Mouse (Mus musculus): Measurements from ENCODE around the gene Adamtsl1.

The Adamtsl1 gene

GRCm38 (mm10) chr4:85801805-85802204 is 287.8 kb downstream of the Adamtsl1 start:
- DNase-seq (ENCODE audit: low spot score in 2 of 2), result peak; percentile 32 to 66

GRCm38 (mm10) chr4:85814418-85814817 is 300.4 kb downstream of the Adamtsl1 start:
- DNase-seq (ENCODE audit: low spot score in 2 of 2), result no peak

DNA sequence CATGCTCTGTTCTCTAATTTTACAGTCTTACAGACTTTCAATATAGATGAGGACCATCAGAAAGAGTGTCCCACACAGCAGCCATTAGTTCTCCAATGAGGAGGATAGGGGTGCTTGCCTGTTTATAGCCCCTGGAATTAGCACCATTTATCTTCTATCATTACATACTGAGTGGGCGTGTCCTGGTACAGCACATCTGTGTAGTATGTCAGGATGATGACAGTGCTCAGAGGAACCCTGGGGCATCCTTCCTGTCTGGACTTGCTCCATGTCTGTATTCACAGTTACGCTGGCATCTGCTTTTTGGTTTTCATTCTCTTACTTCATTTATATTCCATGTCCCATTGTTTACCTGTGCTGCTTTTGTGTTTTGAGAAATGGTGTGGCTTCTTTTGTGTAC is 304.5 kb downstream of the Adamtsl1 start:
- no peak for DNase-seq (ENCODE audit: low spot score in 2 of 2)

- DNase-seq (ENCODE audit: low spot score in 2 of 2), result peak in 1 of 2 experiments; percentile 58
Measured at GRCm38 (mm10) chr4:85819169-85819568, 305.2 kb downstream of the Adamtsl1 start.

DNA sequence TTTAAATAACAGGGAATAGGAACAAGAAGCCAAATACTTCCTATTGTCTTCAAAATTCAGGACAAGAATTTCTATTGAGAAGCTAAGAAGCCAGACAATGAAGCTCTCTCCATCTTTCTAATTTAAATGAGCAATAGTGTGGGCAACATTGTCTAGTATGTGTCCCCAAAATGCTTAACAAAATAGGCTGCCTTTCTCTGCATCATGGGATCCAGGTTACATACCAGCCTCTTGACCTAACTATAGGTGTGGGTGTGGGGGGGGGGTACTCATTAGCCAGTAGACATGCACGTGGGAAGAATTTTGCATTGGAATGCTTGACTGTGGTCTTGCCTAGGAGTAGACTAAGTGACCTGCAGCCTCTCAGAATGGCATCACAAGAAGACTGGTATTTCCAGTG is 305.9 kb downstream of the Adamtsl1 start:
- DNase-seq (ENCODE audit: low spot score in 2 of 2), result no peak

DNA sequence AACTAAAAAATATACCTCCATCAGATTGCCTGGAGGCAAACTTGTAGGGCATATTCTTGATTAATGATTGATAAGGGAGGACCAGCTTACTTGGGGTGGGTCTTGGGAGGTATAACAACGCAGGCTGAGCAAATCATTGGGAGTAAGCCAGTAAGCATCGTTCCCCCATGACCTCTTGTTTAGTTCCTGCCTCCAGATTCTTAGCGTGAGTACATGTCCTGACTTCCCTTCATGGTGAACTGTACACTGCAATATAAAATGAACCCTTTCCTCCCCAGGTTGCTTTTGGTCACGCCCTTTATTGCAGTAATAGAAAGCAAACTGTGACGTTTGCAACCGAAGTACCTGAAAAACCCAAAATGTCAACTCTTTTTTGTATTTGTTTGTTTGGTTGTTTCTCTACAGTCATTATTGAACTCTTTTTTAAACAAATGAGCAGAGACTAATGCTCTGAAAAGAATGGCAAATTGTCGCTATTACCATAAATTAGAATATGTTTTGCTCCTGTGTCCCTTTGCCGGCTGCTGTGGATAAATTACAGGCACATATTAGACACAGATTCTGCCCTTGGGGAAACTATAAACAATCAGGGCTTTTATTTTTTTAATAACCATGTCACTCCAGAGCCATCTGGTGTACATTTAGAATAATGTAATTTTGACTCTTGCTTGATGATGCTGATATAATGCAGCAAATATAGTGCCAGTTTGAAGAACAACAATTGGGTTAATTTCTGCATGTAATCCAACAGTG is 310.2 kb downstream of the Adamtsl1 start:
- DNase-seq (ENCODE audit: low spot score in 2 of 2), result no peak

DNA sequence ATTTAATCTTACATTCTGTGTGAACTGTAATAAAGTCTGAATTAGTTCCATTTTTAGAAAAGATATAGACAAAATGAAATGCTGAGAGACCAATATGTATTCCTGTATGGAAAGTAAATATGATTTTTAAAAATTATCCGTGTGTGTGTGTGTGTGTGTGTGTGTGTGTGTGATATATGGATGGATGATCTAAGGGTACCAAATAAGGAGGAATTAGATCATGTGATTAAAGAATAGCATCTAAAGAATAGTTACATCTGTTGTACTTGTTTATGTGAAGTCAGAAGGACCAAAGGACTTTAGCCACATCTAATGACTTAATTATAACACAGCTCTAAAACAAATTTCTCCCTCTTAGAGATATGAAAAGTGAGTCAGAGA is 310.7 kb downstream of the Adamtsl1 start:
- no peak for DNase-seq (ENCODE audit: low spot score in 2 of 2)

- no peak for DNase-seq (ENCODE audit: low spot score in 2 of 2)
Measured at GRCm38 (mm10) chr4:85837058-85837457, 323.1 kb downstream of the Adamtsl1 start.

- DNase-seq (ENCODE audit: low spot score in 2 of 2), result peak in 1 of 2 experiments; percentile 11
Measured at GRCm38 (mm10) chr4:85837532-85837965, 323.6 kb downstream of the Adamtsl1 start.

- no peak for DNase-seq (ENCODE audit: low spot score in 2 of 2)
Measured at GRCm38 (mm10) chr4:85838031-85838430, 324.1 kb downstream of the Adamtsl1 start.

GRCm38 (mm10) chr4:85842113-85842512 is 328.1 kb downstream of the Adamtsl1 start:
- no peak for DNase-seq (ENCODE audit: low spot score in 2 of 2)

- DNase-seq (ENCODE audit: low spot score in 2 of 2), result no peak
Measured at GRCm38 (mm10) chr4:85844381-85844780, 330.4 kb downstream of the Adamtsl1 start.

DNA sequence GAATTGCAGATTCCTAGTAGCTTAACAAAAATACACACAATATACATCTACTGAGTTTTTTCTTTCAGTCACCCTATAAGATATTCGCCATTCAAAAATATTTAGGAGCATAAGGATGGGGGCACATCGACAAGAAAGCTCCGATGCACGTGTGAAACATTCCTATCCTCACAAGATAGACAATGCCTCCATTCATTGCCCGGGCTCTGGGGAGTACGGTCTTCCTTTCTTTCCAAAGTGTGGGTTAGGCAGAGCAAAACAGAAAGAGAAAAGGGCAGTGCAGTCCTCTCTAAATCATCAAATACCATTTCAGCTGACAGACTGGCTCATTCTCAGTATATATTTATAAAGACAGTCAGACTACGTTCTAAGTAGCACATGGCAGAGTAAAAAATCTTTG is 332.0 kb downstream of the Adamtsl1 start:
- no peak for DNase-seq (ENCODE audit: low spot score in 2 of 2)

DNA sequence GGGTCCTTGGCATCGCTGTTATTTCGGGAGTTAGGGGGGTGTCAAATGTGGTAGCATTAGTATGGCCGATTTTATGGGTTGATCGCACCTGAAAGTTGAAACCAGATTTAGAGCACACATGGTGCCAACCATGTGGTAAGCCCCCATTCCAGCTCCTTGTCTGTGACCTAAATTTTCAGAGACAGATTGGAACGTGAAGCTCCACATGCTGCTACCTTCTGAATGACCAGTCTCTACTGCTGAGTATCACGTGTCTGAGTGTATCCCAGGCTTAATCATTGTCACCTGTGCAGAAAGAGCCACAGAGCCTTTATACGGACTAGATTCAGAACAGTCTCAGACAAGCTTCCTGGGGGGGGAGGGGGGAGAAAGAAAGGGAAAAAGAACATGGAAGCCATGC is 339.4 kb downstream of the Adamtsl1 start:
- DNase-seq (ENCODE audit: low spot score in 2 of 2), result no peak

DNA sequence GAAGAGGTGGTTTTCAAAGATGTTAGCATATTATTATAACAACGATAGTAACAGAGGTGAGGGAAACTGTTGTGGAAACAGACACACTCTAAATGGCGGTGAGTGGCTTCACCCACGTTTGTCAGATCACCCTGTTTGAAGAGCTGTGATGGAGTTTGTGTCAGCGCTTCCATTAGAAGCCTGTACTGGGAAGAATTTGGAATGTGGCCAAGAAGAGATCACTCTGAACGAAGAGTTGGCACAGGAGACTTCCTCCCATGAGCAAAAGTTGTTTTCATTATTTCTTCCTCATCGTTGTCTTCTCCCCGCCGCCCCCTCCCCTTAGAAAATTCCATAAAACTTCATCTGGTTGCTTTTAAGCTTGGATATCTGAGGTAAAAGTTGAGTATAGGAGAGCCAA is 340.5 kb downstream of the Adamtsl1 start:
- no peak for DNase-seq (ENCODE audit: low spot score in 2 of 2)

DNA sequence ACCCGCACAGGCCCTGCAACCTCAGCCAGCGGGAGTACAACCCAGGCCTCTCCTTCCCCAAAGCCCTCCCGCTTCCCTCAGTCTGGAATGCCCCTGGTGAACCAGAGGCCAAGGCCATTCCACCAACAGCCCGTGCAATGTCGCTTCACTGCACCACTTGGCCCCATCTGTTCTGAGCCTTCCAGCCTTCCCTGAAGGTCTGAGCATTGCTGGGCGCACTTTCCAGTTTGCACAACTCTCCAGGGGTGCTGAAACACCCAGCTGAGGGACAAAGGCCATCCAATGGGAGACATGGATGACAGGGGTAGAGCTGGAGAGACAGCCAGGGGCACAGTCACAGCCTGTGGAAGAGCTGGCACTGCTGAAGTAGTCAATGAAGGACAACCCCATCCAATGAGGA is 365.4 kb downstream of the Adamtsl1 start:
- no peak for DNase-seq (ENCODE audit: low spot score in 2 of 2)

GRCm38 (mm10) chr4:85881318-85881717 is 367.3 kb downstream of the Adamtsl1 start:
- no peak for DNase-seq (ENCODE audit: low spot score in 2 of 2)

DNA sequence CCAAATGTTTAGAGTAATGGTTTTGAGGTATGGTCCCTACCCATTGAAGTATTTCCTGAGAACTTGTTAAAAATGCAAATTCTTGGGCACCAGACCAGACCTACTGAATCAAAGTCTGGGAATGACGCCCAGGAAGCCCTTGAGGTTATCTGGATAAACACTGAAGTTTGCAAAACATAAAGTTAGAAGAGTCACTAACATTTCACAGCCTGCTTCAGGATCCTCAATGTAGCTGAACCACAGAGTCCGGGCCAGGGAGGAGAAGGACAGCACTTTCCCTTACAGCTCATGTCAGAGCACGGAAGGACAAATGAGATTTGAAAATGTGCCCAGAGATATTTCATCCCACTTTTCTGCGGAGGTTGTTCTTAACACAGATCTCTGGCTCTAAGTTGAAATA is 370.1 kb downstream of the Adamtsl1 start:
- DNase-seq (ENCODE audit: low spot score in 2 of 2), result no peak

GRCm38 (mm10) chr4:85889877-85890598 is 376.1 kb downstream of the Adamtsl1 start:
- no peak for DNase-seq (ENCODE audit: low spot score in 2 of 2)

GRCm38 (mm10) chr4:85901316-85901715 is 387.3 kb downstream of the Adamtsl1 start:
- no peak for DNase-seq (ENCODE audit: low spot score in 2 of 2)

- DNase-seq (ENCODE audit: low spot score in 2 of 2), result no peak
Measured at GRCm38 (mm10) chr4:85904217-85904616, 390.2 kb downstream of the Adamtsl1 start.

- no peak for DNase-seq (ENCODE audit: low spot score in 2 of 2)
Measured at GRCm38 (mm10) chr4:85916034-85916433, 402.1 kb downstream of the Adamtsl1 start.

GRCm38 (mm10) chr4:85918366-85918765 is 404.4 kb downstream of the Adamtsl1 start:
- no peak for DNase-seq (ENCODE audit: low spot score in 2 of 2)
